Mouse (Mus musculus) layer of hippocampus, adult 9-10 months (tissue): ENCODE results near the gene Mical2.

ENCODE experiments used
- DNase-seq: peaks from one replicate; pipeline ENCODE4 v3.0.0; 2022; ENCODE audit warnings: low spot score

Gene Mical2

DNA sequence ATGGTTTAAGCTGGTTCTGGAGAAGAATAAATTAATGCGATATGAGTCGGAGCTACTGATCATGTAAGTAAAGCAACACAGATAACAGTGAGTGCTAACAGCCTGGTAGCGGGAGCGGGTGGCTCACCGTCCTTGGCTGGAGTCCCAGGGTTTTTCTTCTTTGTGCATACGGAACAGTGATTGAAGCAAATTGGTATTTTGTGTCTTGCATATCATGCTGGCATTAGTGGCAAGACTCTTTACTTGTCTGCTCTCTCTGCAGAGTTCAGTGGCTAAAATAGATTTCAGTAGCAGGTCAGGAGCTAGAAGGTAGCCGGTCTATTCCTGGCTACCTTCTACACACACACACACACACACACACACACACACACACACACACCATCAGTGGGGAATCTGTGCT is 181.9 kb downstream of the Mical2 start:
- DNase-seq = no peak

DNA sequence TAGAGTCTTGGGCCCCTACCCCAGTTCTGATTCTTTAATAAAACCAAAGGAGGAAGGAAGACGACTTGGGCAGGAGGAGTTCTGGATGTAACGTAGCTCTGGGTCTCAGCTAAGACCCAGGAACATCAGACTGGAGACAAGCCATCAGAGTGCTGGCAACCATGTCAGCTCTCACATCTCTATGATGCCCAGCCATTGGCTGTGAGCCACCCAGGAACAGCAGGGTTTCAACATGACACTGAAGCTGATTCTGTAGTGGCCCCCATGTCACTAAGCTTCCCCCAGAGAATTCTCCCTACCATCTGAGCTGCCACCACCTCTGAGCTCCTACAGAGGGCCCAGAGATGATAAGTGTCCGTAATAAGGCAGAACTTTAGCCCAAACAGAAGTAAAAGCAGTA is 184.3 kb downstream of the Mical2 start:
- no peak for DNase-seq

DNA sequence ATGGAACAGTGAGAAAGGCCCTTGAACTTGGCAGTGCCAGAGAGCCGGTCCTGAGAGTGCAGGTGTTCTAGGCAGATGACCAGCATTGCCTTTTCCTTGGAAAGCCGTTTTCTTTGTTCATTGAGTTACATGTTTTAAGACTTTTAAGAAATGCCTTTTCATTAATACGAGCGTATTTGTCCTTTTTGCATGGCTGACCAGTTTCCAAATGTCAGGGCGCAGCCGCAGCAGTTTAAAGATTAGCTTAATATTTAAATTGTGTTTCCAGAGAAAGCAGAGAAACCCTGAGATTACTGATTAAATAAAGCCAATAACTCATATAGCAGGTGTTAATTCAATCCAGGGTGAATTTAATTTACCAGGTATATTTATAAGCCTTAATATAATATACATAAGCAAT is 187.6 kb downstream of the Mical2 start:
- no peak for DNase-seq

DNA sequence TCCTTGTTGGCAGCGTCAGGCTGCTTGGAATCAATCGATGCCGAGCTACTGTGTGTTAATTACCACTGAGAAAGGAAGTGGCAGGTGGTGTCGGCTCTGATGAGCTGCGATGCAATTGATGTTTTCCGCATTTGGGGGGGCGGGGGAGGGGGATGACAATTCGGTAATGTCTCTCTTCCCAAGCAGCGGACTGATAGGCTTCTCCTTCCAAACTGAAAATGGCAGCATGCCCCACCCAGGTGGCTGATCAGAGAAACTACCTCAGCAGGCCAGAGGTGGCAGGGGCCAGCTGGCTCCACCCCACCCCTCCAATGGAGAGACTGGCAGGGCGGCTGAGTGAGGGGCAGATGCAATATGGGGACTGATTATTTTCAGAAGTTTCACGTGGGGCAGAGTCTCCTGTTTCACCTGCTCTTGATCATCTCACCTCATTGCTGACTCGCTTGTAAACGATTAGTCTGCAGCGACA is 190.4 kb downstream of the Mical2 start:
- DNase-seq = no peak

DNA sequence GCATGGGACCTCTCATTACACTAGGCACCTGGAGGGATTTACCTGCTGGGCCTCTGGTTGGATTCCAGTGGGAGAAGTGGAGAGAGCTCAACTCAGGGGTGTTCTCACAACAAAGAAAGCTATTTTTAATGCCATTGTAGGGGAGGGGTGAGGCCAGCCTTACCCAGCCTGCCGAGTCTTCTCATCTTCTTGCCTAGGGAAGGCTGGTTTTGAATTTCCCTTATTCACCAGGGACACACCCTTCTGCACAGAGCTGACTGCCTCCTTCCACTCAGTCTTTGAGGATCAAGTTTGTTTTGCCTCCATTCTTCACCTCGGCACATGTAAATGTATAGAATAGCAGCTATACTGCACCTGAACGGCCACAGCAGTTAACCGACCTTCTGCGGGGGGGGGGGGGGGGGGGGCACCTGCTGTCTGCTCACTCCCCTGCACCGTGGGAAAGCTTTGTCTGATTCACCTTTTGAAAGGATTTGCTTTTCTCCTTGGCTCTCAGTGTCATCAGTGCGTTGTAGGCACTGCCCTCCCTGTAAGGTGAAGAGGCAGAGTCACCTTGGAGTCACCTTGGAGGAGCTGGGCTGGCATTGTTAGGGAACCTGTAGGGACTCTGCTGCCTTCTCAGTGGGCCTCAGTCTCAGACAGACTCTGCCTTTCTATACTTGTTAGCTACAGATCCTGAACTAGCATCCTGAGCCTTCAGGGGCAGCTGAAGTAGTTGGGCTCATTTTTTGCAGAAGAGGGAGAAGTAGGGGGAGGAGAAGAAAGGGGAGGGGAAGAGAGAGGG is 191.3 kb downstream of the Mical2 start:
- no peak for DNase-seq

DNA sequence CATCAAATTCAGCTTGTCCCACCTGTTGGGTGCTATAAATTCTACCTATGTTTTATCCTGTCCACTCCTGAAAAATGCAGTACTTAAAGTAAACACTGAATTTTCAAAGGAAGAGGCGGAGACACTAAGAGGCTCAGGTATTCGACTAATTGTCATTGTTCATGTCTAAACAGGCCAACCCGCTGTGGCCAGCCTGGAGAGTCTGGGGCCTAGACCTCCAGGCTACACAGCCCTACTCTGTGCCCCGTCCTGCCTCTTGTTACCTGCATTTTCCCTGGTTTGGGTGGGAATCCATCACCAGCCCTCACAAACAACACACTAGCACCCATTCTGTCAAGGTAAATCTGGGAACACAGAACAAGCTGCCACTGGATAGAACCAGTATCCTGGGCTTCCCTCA is 191.9 kb downstream of the Mical2 start:
- no peak for DNase-seq

DNA sequence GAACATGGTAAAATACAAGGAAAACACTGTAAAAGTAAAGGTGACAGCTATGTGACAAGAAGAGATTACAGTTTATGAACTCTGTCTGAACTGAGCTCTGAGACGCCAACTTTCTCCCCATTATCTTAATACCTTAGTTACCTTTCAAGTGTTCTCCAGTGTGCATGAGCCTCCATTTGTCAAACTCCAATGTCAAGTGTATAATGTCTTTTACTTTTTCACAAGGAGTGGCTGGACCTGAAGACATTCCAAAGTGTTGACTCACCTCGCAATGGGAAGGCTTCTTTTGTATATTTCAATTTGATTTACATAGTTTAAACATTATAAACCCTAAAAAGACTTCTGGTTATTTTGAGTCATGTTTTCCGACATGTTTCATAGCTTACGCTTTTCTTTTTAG is 197.8 kb downstream of the Mical2 start:
- no peak for DNase-seq

DNA sequence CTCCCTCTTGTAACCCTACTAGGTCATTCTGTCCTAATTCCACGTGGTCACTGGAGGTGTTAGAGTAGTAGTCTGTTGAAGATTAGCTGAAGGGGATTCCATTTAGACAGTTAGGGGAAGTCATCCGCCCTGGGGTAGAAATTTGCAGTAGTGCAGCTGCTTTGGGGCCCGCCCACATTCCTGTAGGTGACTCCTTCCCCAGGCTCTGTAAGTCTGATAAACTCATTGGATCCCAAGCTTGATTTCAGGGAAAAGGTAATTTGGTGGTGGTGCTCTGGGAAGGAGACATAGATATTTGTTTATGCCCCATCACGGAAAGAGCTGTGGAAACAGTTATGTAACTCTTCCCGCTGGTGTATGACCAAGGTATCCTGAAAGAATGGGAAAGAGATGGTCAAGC is 201.2 kb downstream of the Mical2 start:
- DNase-seq = no peak

DNA sequence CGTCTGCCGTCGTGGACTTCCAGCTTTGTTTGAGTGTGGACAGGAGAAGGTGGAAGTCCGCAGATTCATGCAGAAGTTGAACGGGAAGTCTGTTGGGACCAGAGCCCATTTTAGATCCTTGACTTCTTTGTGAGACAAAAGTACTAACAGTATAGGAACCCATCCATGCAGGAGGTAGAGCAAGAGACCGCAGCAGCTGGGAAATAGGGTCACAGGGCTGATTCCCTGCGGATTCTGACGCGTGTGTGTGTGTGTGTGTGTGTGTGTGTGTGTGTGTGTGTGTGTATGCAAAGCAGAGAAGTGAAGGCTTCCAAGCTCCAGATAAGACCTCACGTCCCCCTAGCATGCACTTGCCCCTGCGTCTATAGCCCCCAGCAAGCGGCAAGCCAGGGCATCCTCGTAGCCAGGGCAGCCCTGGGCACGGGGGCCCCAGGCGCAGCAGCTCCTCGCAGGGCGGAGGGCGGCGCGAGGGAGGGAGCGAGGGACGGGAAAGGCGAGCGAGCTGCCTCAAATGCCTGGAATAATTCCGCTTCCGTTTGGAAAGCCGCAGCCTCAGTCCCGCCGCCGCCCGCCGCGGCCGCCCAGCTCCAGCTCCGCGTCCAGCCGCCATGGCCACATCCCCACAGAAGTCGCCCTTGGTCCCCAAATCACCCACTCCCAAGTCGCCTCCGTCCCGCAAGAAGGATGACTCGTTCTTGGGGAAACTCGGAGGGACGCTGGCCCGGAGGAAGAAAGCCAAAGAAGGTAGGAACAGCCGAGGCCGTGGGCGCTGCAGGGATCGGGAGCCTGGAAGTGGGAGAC is 201.9 kb downstream of the Mical2 start, which contains the start of gene Parva:
TSS of gene Parva (plus strand) at position 149 of the 801 bp plus-strand sequence.
- no peak for DNase-seq

DNA sequence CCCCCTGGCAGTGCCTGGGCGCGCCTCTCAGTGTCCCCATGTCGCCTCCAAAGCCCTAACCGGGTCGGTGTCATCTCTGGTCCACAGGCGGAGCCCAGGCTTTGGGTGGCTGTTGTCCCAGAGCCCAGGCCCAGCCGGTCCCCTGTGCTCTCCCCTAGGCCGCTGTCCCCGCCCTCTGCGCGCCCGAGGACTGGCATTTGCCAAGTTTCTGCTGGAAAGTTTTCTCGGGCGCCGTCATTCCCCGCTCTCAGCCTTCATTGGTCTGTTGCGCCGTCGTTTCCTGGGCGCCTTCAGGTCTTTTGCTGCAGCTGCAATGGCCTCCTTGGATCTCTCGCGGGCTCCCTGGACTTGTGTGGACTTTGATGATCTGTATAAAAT is 202.5 kb downstream of the Mical2 start:
- DNase-seq = no peak

DNA sequence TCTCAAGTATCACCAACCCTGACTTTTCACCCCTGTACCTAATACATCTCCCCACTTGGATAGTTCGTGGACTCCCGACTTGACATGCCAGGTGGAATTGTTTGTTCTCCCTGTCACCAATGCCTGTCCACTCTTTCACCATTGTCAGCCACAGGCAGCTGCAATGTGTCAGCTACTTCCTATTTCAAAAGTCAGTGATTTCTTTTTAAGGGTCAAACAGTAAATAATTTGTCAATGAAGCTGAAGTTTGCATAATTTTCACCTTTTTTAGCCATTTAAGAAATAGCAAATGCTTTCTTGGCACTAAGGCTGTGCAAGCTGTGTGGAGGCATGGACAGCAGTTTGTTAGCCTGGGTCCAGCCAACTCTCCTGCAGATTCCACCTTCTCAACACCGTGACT is 214.2 kb downstream of the Mical2 start:
- no peak for DNase-seq

DNA sequence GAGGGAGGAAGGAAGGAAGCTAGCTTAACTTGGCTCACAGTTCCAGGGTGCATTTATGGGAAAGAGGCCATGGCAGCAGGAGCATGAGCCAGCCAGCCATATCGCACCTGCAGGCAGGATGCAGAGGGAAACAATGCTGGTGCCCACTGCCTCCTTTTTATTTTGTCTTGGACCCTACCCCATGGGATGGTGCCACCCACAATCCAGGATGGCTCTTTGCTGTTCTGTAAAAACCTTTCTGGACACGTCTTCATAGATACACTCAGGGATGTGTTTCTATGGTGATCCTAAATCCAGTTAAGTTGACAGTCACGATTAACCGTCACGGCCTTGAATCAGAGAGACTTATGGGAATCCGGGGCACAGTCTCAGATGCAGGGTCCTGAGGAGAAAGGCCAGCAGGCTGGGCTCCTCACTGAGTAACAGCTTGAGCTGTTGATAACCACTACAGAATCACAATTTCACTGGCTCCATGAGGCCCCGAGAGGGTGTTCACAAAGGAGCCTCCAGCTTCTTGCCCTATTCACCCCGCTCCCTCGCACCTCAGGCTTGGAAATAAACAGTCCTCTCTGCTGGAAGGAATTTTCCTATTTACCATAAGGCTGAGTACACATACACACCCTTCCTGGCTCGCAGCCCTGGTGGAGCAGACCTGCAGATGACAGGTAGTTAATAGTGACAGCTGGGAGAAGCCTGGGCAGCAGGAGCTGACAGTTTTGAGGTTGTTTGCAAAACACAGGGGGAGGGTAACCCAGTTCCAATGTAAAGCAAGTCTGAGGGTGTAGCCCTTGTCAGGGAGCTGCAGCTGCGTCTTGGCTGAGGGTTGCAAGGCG is 218.7 kb downstream of the Mical2 start:
- no peak for DNase-seq

DNA sequence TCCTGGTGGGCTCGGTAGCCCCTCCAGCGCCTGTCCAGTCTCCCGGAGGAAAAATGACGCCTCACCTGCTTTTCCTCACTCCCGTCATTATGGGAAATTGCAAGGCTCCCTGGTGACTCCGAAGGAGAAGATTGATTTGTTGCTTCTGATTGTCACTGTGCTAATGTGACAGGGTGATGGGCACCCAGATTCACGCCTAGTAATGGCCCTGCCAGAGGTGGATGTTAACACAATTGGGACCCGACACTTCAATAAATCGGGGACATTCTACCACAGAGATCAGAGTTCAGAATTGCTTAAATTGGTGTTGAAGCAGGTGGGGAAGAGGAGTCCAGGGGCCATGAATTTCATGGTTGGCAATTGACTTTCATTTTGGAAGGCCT is 219.3 kb downstream of the Mical2 start:
- no peak for DNase-seq

DNA sequence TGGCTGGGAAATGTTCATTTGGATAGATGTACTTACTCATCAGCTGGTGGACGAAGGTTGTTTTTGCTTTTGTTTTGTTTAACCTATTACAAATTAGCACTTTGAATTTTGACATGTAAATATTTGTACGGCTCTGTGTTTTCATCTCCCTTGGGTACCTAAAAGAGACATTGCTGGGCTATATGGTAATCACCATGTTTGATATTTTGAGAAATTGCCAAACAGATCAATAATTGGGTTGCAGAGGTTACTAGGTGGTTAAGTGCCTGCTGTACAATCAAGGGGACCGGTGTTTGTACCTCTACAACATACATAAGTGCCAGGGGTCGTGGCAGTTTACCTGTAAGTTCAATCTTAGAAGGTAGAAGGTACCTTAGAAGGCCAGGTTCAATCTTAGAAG is 220.8 kb downstream of the Mical2 start:
- DNase-seq = no peak

DNA sequence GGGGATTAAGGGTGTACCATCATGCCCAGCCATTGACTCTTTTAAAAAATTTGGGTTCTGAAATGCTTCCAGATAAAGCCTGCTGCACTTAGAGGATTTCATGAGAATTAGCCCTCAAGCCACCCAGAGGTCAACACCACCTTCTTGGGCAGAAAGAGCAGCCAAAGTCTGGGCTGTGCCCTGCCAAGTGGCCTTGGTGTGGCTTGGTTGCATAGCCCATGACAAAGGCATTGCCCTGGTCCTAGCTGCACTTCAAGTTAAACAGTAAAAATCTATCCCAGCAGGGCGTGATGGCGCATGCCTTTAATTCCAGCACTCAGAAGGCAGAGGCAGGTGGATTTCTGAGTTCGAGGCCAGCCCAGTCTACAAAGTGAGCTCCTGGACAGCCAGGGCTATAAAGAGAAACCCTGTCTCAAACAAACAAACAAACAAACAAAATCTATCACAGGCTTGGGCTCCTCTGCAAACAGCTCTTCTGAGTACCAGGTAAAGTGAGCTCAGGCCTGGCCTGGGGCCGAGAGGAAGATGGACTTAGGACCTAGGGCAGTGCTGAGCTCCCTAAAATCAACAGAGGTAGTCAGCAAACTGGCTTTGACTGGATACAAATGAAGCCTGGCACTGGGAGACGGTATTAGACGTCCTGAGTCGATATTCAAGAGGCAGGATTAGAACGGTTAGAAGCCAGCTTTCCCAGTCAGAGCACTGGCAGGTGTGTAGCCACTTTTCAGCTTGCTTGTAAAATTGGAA is 224.5 kb downstream of the Mical2 start:
- DNase-seq = no peak

DNA sequence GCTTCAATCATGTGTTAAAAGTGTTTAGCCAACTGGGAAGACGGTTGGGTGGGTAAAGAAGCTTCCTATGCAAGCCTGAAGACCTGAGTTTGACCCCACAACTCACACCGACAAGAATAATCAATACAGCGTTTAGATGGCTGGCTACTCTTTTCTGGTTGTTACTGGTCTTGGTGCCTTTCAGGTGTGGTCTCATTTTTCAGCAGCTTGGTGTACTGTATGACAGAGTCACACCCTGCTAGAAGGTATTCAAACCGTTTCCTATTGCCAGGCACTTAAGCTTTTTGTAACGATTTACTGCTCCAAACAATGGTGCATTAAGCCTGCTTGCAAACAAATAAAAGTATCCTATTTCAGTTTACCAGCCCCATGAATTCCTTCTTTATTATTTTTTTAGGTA is 226.8 kb downstream of the Mical2 start:
- DNase-seq = no peak

DNA sequence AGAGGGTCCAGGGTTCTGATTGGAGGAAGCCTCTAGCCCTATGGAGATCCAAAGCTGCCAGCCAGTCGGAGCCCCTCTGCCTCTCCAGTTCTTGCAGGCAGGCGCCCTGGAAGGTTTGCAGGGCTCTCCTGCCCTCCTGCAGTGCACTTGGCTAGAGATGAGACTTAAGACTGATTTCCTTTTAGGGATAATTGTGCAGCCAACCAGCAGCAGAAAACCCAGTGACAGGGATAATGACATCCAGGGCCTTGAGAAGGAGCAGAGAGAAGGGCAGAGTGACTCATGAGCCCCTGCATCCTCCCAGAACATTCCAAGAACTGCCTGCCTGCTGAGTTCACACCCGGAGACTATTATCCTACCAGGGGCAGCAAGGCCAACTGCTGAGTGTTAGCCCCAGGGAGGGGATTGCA is 228.2 kb downstream of the Mical2 start:
- no peak for DNase-seq

DNA sequence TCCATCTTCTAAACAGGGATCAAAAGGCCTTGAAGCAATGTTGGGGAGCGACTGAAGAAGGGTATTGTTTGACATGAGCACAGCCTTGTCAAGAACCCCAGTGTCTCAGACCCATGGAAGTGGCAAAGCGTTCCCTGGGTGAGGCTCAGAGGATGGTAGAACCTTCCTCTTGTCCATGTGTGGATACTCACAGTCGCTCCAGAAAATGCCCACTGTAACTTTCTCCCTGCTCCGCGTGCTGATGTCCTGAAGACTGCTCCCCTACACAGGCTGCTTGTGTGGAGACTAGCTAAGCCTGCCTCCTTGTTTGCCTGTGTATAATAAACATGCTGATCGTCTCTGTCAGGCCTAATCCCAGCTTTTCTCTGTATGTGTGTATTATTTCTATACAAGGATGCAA is 228.7 kb downstream of the Mical2 start:
- DNase-seq = no peak

DNA sequence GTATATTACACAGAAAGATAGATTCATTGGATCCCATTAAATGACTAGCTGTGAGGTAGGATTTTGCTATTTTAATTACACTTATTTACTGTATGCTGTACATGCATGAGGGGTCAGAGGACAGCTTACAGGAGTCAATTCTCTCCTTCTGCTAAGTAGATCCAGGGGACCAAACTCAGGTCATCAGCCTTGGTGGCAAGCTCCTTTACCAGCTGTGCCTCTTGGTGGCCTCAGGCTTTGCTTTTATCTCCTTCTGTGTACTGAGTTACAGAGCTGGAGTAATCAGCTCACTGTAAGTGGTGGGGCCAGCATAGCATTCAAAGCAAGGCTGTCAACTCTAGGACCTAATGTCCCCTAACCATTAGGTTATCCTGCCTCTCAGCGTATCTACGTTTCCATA is 229.3 kb downstream of the Mical2 start:
- no peak for DNase-seq

DNA sequence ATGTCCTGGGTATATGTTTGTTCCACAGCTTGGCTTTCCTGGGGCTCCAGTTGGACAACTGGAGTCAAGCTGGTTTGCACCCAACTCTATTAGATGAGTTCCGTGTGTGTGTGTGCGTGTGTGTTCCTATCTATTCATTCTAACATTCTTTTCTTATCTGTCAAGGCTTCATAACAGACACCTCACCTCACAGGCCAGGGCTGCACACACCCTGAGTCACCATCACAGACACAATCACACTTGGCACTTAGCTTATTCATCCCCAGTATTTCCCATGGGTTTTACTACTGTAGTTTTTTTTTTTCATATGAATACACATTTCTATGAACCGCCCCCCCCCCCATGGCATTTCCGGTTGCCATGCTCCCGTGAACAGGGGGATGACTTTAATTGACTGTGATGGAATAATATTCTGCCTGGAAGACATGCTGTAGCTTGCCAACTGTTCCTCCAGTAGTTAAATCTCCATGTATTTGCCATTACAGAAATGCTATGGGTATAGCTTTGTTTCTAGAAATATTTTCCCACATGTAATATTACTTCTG is 230.0 kb downstream of the Mical2 start:
- DNase-seq = no peak

DNA sequence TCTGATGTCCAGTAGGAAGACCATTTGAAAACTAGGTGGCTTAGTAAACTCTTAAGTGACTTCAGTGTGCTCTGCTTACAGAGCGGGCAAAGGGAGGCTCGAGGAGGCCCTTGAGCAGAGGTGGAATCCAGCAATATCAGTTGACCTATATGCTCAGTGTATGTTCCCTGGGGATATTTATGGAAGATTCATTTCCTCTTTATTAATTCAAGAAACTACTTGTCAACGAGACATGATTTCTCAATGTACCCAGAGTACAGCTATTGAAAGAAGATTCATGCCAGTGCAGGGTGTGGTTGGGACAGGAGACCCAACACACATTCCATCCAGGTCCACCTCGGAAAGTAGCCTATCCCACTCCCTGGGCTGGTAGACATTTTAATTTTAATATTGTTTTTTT is 231.7 kb downstream of the Mical2 start:
- no peak for DNase-seq

DNA sequence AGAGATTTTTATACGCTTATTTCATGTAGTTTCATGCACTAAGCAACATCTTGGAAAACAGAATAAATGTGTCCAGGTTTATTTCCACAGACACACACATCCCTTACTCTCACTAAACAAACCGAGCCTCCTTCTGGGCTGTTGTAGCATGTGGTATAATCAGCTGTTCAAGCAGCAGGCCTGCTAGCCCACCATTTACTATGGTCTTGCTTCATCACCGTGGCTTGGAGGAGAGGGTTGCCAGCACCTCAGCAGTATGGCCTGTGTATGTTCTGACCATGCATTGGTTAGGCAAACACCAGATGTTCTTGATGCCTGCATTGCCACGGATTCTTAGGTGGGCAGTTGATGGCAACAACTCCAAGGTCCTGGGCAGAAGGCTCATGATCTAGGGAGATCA is 232.3 kb downstream of the Mical2 start:
- DNase-seq = no peak
